Mouse (Mus musculus) cerebellum, postnatal 10 days (tissue): ENCODE measurements at regions not wholly inside any gene's neighbourhood (a gene's known extent, or its start where the extent isn't known, plus 50 kb on each side); places are given as distances from the start of the nearest gene placed in this dataset.

Experiments
- DNase-seq, 2 experiments: peaks; one replicate each; pipeline ENCODE4 v3.0.0; 2021; ENCODE audit warnings: mixed read lengths in 2 of 2

- DNase-seq = peak; percentile 72 to 78
Measured at GRCm38 (mm10) chr2:131734740-131735378, 124.7 kb downstream of the Erv3 start.

- DNase-seq = no peak
Measured at GRCm38 (mm10) chr2:131726533-131726932, 133.0 kb downstream of the Erv3 start.

- no peak for DNase-seq
Measured at GRCm38 (mm10) chr2:131721631-131722545, 137.7 kb downstream of the Erv3 start.

- peak; percentile 13 to 21 for DNase-seq
Measured at GRCm38 (mm10) chr2:131717561-131717960, 142.0 kb downstream of the Erv3 start.

GRCm38 (mm10) chr2:131716841-131717240 is 142.7 kb downstream of the Erv3 start:
- DNase-seq = no peak

GRCm38 (mm10) chr2:131715381-131715780 is 144.2 kb downstream of the Erv3 start:
- DNase-seq = peak; percentile 58 to 66

GRCm38 (mm10) chr2:131711886-131712285 is 147.7 kb downstream of the Erv3 start:
- no peak for DNase-seq

GRCm38 (mm10) chr2:131706565-131706964 is 144.5 kb upstream of the Adra1d start:
- DNase-seq = peak; percentile 11 to 13

- no peak for DNase-seq
Measured at GRCm38 (mm10) chr2:131704406-131704805, 142.3 kb upstream of the Adra1d start.

GRCm38 (mm10) chr2:131702146-131702545 is 140.1 kb upstream of the Adra1d start:
- DNase-seq = no peak

GRCm38 (mm10) chr2:131699798-131700197 is 137.7 kb upstream of the Adra1d start:
- DNase-seq = no peak

- no peak for DNase-seq
Measured at GRCm38 (mm10) chr2:131698008-131698965, 136.2 kb upstream of the Adra1d start.

GRCm38 (mm10) chr2:131696307-131696706 is 134.2 kb upstream of the Adra1d start:
- DNase-seq = peak; percentile 68 to 77

GRCm38 (mm10) chr2:131689996-131690395 is 127.9 kb upstream of the Adra1d start:
- peak; percentile 21 to 36 for DNase-seq

- DNase-seq = no peak
Measured at GRCm38 (mm10) chr2:131688282-131688681, 126.2 kb upstream of the Adra1d start.

- DNase-seq = no peak
Measured at GRCm38 (mm10) chr2:131687449-131687848, 125.4 kb upstream of the Adra1d start.

GRCm38 (mm10) chr2:131686748-131687147 is 124.7 kb upstream of the Adra1d start:
- DNase-seq = peak; percentile 55 to 57

- peak; percentile 73 to 78 for DNase-seq
Measured at GRCm38 (mm10) chr2:131685326-131685725, 123.2 kb upstream of the Adra1d start.

- DNase-seq = no peak
Measured at GRCm38 (mm10) chr2:131683734-131684133, 121.7 kb upstream of the Adra1d start.

- no peak for DNase-seq
Measured at GRCm38 (mm10) chr2:131678484-131678883, 116.4 kb upstream of the Adra1d start.

GRCm38 (mm10) chr2:131676736-131677135 is 114.7 kb upstream of the Adra1d start:
- DNase-seq = no peak

- no peak for DNase-seq
Measured at GRCm38 (mm10) chr2:131674872-131675271, 112.8 kb upstream of the Adra1d start.

GRCm38 (mm10) chr2:131673351-131673750 is 111.3 kb upstream of the Adra1d start:
- DNase-seq = no peak
